Mouse (Mus musculus) kidney, adult 18-20 months (tissue): Measurements from ENCODE around the gene Wdr37.

ENCODE experiments used
- DNase-seq: peaks from one replicate; pipeline ENCODE4 v3.0.0; 2021

Gene Wdr37

GRCm38 (mm10) chr13:8839111-8839510 lies 32.6 kb downstream of the Wdr37 start:
- DNase-seq, result no peak

DNA sequence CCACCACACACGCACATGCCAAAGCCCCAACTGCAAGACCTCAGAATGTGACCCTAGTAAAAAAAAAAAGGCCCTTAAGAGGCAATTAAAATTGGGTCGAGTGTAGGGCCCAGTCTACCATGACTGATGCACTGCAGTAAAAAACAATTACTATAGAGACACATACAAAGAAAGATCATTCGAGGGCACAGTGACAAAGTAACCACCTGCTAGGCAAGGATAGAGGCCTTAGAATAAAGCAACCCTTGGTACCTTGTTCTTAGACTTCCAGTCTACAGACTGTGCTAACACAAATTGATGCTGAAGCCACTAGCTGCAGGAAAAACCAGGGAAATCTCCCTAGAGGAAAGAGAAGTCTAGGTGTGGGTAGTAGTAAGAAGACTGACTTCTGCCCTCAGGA lies 33.3 kb downstream of the Wdr37 start:
- no peak for DNase-seq

DNA sequence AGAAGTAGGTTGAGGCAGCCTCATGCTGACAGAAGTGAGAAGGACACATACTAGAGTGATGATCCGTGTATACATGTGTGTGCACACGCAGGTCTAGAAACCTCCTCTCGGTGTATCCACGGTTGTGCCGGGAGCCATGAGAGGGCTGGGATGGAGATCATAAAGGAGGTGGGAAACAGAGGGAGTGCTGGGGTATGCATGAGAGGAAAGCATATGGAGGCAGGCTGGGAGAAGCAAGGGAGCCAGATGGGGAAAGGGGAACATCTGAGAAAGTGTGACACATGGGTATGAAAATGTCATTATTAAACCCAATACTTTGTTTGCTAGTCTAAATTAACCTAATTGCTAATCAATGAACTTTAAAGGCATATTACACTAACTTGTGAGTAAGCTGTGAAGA lies 37.1 kb downstream of the Wdr37 start:
- no peak for DNase-seq

DNA sequence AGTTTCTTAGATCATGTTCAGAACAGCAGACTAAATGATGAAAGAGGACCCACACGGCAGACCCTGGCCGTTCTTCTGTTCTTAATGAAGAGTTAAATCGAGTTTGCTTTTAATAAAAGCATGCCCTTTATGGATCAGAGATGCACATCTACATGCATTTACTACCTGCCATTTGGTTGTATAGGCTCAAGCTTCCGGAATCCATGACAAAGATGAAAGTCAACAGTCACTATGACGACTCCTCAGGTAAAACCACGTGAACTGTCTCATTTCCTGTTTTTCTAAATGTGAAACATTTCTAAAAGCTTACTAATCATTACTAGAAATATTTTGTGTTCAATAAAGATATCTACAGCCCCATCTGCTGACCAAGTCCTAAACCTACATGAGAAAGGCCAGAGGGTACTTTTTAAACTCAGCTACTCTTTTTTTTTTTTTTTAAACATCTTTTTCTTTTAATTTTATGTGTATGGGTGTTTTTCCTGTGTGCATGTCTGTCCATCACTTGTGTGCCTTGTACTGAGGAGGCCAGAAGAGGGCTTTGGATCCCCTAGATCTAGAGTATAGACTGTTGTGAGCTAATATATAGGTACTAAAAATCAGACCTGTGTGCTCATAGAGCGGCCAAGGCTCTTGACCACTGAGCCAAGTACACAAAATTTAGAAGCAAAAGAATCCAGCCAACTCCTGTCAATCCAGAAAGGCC lies 40.0 kb downstream of the Wdr37 start:
- DNase-seq, result no peak

- no peak for DNase-seq
These were observed 41.0 kb downstream of the Wdr37 start for GRCm38 (mm10) chr13:8830696-8831095.

DNA sequence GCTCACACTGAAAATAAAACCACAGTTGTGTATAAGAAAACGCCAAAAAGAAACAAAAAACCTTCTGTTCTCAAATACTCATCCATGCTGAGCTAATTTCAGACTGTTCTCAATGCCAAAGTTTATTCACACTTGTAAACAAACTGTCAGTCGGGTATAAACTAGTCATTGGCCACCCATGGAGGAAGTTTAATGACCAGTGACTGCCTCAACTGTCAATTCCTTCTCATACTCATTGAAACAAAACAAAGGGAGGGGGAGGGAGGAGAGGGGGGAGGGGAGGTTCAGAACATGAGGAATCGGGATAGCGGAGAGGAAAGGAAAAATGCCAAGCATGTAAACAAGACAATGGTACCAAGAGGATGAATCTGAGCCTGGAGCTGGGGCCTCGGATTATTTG lies 41.9 kb downstream of the Wdr37 start:
- DNase-seq, result no peak

DNA sequence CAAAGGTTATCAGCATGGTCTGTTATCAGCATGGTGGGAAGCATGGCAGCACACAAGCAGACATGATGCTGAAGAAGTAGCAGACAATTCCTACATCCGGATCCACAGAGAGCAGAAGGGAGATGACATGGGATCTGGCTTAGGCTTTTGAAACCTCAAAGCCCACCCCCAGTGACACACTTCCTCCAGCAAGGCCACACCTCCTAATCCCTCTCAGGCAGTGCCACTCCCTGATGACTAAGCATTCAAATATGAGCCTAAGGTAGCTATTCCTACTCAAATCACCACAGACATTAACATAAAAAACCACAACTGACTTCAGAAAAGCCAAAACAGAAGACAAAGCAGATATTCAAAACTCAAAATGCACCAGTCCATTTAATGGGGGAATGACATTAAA lies 42.8 kb downstream of the Wdr37 start:
- DNase-seq, result no peak

DNA sequence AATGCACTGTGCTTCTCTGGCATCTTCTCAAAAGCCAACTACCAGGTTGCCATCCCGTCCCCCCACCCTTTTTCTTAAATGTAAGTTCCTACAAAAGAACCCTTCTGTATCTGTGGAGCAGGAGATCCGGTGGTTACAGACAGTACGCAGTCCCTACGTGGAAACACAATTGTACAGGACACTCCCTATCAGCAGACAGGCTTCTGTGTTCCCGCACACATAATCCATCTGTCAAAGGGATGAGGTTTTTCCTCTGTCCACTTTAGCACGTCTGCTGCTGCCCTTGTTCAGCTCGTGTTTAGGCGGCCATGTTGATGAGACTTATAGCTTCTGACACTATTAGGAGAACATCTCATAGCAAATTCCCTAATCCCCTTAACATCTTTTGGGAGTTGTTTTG lies 48.2 kb downstream of the Wdr37 start:
- DNase-seq, result no peak

DNA sequence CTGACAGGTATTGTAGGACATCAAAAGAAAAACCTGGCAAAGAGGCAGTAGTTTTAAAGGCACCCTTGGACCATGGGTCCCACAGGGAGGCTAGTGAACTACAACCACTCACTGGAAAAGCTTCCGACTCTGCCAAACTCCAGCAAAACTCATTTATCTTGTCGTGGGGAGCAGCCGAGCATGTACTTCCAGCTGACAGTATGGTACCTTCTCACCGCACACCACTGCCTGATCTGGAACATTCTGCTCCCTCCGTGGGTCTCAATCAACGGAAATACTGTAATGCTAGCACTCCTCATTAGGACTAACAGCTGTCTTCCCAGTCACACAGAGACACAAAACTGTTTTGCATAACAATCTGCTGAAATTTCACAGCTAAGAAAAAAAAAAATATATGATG lies 48.6 kb downstream of the Wdr37 start:
- no peak for DNase-seq

DNA sequence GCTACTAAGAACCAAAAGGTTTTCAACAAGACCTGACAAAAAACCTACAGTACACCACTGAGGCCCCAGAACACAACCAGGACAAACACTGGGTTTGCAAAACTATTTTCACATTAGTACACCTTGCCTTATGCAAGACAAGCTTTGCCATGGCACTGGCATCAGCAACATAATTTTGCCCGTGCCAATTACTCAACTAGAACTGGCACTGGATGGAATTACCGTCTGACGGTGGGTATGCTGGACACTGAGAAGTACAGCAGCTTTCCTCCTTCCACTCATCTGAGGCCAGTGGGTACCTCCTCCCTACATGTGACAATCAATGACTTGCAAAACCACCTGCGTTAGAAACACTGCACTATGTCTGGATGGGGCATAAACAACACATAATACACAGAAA lies 49.5 kb downstream of the Wdr37 start:
- no peak for DNase-seq

DNA sequence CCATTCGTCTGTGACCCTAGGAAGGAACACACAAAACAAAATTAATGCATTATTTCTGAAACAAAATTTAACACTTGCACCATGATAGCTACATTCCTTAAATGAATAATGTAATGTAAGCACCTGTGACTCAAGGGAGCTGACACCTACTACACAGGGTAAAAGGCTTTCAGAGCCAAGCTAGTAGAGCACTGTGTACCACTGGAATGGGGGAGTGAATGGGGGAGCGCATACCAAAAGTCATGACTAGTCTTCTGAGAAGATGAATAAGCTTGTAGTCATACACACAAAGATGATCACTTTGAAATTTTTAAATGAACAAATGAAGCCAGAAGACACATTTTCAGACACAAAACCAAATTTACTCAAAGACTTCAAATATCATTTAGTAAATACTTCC lies 65.8 kb downstream of the Wdr37 start:
- no peak for DNase-seq

DNA sequence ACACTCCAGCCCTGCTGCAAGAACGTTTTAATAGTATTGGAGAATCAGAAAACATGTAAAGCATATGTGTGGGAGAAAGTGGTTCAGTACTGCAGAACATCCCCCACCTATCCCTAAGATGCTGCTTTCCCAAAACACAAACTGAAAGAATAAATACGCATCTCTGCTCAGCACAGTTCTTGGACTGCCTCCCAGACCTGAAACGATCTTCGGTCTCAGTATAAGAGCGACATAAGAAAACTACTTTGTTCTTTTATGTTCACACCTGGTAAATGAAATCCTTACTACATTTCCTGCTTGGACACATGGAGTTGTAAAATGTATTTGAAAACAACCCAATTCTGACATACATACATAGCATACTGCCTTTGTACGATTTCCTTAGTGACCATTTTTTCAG lies 71.1 kb downstream of the Wdr37 start:
- no peak for DNase-seq

DNA sequence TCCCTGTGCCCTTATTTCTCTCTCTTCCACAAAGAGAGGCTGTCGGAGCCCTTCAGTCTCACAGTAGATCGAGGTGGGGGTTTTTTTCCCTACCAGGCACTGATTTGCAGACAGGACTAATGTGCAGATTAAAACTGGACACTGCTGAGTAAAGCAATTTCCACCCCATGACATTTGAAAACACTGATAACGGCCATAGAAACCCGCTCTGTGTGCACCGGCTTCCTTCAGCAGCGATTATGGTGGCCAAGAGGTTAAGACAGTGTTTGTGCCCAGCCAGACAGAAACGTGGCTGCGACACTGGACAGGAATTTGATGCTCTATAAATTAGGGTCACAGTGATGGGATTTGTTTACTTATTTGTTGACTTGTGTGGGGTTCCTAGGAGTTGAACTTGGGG lies 78.5 kb downstream of the Wdr37 start:
- DNase-seq, result no peak

- DNase-seq, result peak; percentile 48
These were observed 86.5 kb downstream of the Wdr37 start for GRCm38 (mm10) chr13:8785185-8785584.

- no peak for DNase-seq
These were observed 87.2 kb downstream of the Wdr37 start for GRCm38 (mm10) chr13:8784308-8785061.

- no peak for DNase-seq
These were observed 87.9 kb downstream of the Wdr37 start for GRCm38 (mm10) chr13:8783686-8784307.

- DNase-seq, result no peak
These were observed 89.1 kb downstream of the Wdr37 start for GRCm38 (mm10) chr13:8782636-8783035.

GRCm38 (mm10) chr13:8780441-8780840 lies 91.3 kb downstream of the Wdr37 start:
- DNase-seq, result peak; percentile 52

GRCm38 (mm10) chr13:8770616-8771015 lies 101.1 kb downstream of the Wdr37 start:
- no peak for DNase-seq

- no peak for DNase-seq
These were observed 102.0 kb downstream of the Wdr37 start for GRCm38 (mm10) chr13:8769654-8770227.

- no peak for DNase-seq
These were observed 110.8 kb downstream of the Wdr37 start for GRCm38 (mm10) chr13:8760940-8761339.
